Mouse (Mus musculus): ENCODE results near the gene Bivm. TPM values are rescaled to one million over a fixed set of nuclear protein-coding genes. Genes with fewer than 3 reads are reported as not detected.
A peak's percentile ranks its signal among the peaks of the same experiment; 100 is the strongest.

Gene Bivm
- polyA plus RNA-seq, 1 experiment from 2014 or later: 36.2 TPM

GRCm38 (mm10) chr1:44122256-44122655 is 3.5 kb downstream of the Bivm start:
- H3K9ac ChIP-seq (replicated peaks; ENCODE audit: low read length): no peak overlapping the region
- no peak overlapping the region for H3K4me2 ChIP-seq (ENCODE audit: low read depth, low read length)
- WGBS: 85% methylated on average over 3 of the region's 3 CpGs
- DNase-seq (ENCODE audit: low spot score): no peak
- no peak for ATAC-seq (replicated peaks; ENCODE audit: insufficient number of reproducible peaks, low FRiP score, low TSS enrichment, low read depth)
- no peaks in the 10 kb centered on the region for H3K27me3 ChIP-seq (ENCODE audit: control insufficient read depth, insufficient read depth, low read length)
- no peak overlapping the region for H3K4me3 ChIP-seq (ENCODE audit: low read depth, low read length)
- no peaks in the 10 kb centered on the region for H3K9me3 ChIP-seq (replicated peaks; ENCODE audit: control insufficient read depth, low read length)
- H3K36me3 ChIP-seq (replicated peaks; ENCODE audit: control insufficient read depth, insufficient read depth, low read depth, low read length): no peaks in the 10 kb centered on the region
- no peak overlapping the region for H3K27ac ChIP-seq (replicated peaks; ENCODE audit: low read depth, low read length)
- H3K4me1 ChIP-seq (ENCODE audit: control insufficient read depth, insufficient read depth, low read length): no peaks in the 10 kb centered on the region

- WGBS: 93% methylated on average over 4 of the region's 4 CpGs
- Histone ChIP-seq H3K4me1 (ENCODE audit: control insufficient read depth, insufficient read depth, low read length) (no peaks in the 10 kb centered on the region), H3K4me2 (ENCODE audit: low read depth, low read length) (no peak overlapping the region), H3K4me3 (ENCODE audit: low read depth, low read length) (no peak overlapping the region), H3K27me3 (ENCODE audit: control insufficient read depth, insufficient read depth, low read length) (no peaks in the 10 kb centered on the region), H3K9ac (replicated peaks; ENCODE audit: low read length) (no peak overlapping the region), H3K27ac (replicated peaks; ENCODE audit: low read depth, low read length) (no peak overlapping the region), H3K36me3 (replicated peaks; ENCODE audit: control insufficient read depth, insufficient read depth, low read depth, low read length) (no peaks in the 10 kb centered on the region; the same call in 1 of the 2 replicates), H3K9me3 (replicated peaks; ENCODE audit: control insufficient read depth, low read length) (no peaks in the 10 kb centered on the region)
- ATAC-seq (replicated peaks; ENCODE audit: insufficient number of reproducible peaks, low FRiP score, low TSS enrichment, low read depth) (no peak), DNase-seq (ENCODE audit: low spot score) (no peak)
These were observed 6.8 kb downstream of the Bivm start for GRCm38 (mm10) chr1:44125590-44125989.

GRCm38 (mm10) chr1:44129929-44130581 is 11.3 kb downstream of the Bivm start:
- 92% methylated on average over 4 of the region's 4 CpGs for WGBS
- Histone ChIP-seq H3K9me3 (replicated peaks; ENCODE audit: control insufficient read depth, low read length) (no peaks in the 10 kb centered on the region), H3K27me3 (ENCODE audit: control insufficient read depth, insufficient read depth, low read length) (no peaks in the 10 kb centered on the region), H3K4me3 (ENCODE audit: low read depth, low read length) (no peak overlapping the region), H3K4me2 (ENCODE audit: low read depth, low read length) (no peak overlapping the region), H3K36me3 (replicated peaks; ENCODE audit: control insufficient read depth, insufficient read depth, low read depth, low read length) (no peaks in the 10 kb centered on the region; the same call in 1 of the 2 replicates), H3K27ac (replicated peaks; ENCODE audit: low read depth, low read length) (no peak overlapping the region), H3K4me1 (ENCODE audit: control insufficient read depth, insufficient read depth, low read length) (no peaks in the 10 kb centered on the region), H3K9ac (replicated peaks; ENCODE audit: low read length) (no peak overlapping the region)
- DNase-seq (ENCODE audit: low spot score): no peak
- no peak for ATAC-seq (replicated peaks; ENCODE audit: insufficient number of reproducible peaks, low FRiP score, low TSS enrichment, low read depth)

DNA sequence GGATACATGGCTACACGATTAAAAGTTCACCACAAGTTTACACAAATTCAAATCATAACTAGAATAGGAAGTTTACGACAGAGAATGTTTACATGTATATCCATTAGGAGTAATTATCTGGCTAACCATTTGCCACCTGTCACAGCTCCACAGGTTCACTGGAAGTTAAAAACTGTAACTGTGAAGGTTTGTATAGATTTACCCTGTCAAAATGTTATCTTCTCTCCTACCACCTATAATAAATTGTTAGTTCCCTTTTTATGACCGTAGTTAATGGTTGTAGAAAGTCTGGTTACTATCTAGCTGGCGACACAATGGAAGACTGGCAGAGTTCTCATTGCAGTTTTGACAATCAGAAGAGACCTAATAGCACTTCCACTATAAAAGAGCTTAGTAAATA is 21.5 kb downstream of the Bivm start:
- no peak for ATAC-seq (replicated peaks; ENCODE audit: insufficient number of reproducible peaks, low FRiP score, low TSS enrichment, low read depth)
- H3K36me3 ChIP-seq (replicated peaks; ENCODE audit: control insufficient read depth, insufficient read depth, low read depth, low read length): peaks cover 2% of the 10 kb centered on the region; the same call in 1 of the 2 replicates
- WGBS: 84% methylated on average over 4 of the region's 4 CpGs

GRCm38 (mm10) chr1:44142747-44143146 is 24.0 kb downstream of the Bivm start:
- Histone ChIP-seq H3K27ac (replicated peaks; ENCODE audit: low read depth, low read length) (no peak overlapping the region), H3K4me1 (ENCODE audit: control insufficient read depth, insufficient read depth, low read length) (no peaks in the 10 kb centered on the region), H3K36me3 (replicated peaks; ENCODE audit: control insufficient read depth, insufficient read depth, low read depth, low read length) (peaks cover 2% of the 10 kb centered on the region; the same call in 1 of the 2 replicates), H3K27me3 (ENCODE audit: control insufficient read depth, insufficient read depth, low read length) (no peaks in the 10 kb centered on the region), H3K9me3 (replicated peaks; ENCODE audit: control insufficient read depth, low read length) (no peaks in the 10 kb centered on the region), H3K4me2 (ENCODE audit: low read depth, low read length) (no peak overlapping the region), H3K9ac (replicated peaks; ENCODE audit: low read length) (no peak overlapping the region), H3K4me3 (ENCODE audit: low read depth, low read length) (no peak overlapping the region)
- no peak for ATAC-seq (replicated peaks; ENCODE audit: insufficient number of reproducible peaks, low FRiP score, low TSS enrichment, low read depth)
- 90% methylated on average over 5 of the region's 5 CpGs for WGBS
- DNase-seq (ENCODE audit: low spot score): no peak

More for the DNA sequence above, 21.5 kb downstream of the Bivm start:
- no peak overlapping the region for H3K4me3 ChIP-seq (ENCODE audit: low read depth, low read length)
- H3K27ac ChIP-seq (replicated peaks; ENCODE audit: low read depth, low read length): no peak overlapping the region
- no peak overlapping the region for H3K9ac ChIP-seq (replicated peaks; ENCODE audit: low read length)
- H3K27me3 ChIP-seq (ENCODE audit: control insufficient read depth, insufficient read depth, low read length): no peaks in the 10 kb centered on the region
- no peaks in the 10 kb centered on the region for H3K9me3 ChIP-seq (replicated peaks; ENCODE audit: control insufficient read depth, low read length)
- H3K4me2 ChIP-seq (ENCODE audit: low read depth, low read length): no peak overlapping the region
- DNase-seq (ENCODE audit: low spot score): no peak
- no peaks in the 10 kb centered on the region for H3K4me1 ChIP-seq (ENCODE audit: control insufficient read depth, insufficient read depth, low read length)

- H3K27ac ChIP-seq (replicated peaks; ENCODE audit: low read depth, low read length): peak within 1 kb of the TSS; percentile 91
- H3K4me1 ChIP-seq (ENCODE audit: control insufficient read depth, insufficient read depth, low read length): no peaks in the 10 kb centered on the region
- no peaks in the 10 kb centered on the region for H3K36me3 ChIP-seq (replicated peaks; ENCODE audit: control insufficient read depth, insufficient read depth, low read depth, low read length)
- peak within 1 kb of the TSS; percentile 83 for H3K4me3 ChIP-seq (ENCODE audit: low read depth, low read length)
- H3K9ac ChIP-seq (replicated peaks; ENCODE audit: low read length): peak within 1 kb of the TSS; percentile 93
- under 1% methylated on average over 66 of the region's 66 CpGs for WGBS
- H3K4me2 ChIP-seq (ENCODE audit: low read depth, low read length): peak within 1 kb of the TSS; percentile 59
- no peaks in the 10 kb centered on the region for H3K27me3 ChIP-seq (ENCODE audit: control insufficient read depth, insufficient read depth, low read length)
- H3K9me3 ChIP-seq (replicated peaks; ENCODE audit: control insufficient read depth, low read length): no peaks in the 10 kb centered on the region
- ATAC-seq (replicated peaks; ENCODE audit: insufficient number of reproducible peaks, low FRiP score, low TSS enrichment, low read depth) (peak; percentile 97), DNase-seq (ENCODE audit: low spot score) (peak; percentile 94)
These were observed 29.0 kb downstream of the Bivm start, which contains the start of gene Ercc5 for GRCm38 (mm10) chr1:44147563-44148381. Gene Ercc5 (plus strand): TSS chr1:44147744.

- Histone ChIP-seq H3K4me3 (ENCODE audit: low read depth, low read length) (peak overlapping the region; percentile 83), H3K4me2 (ENCODE audit: low read depth, low read length) (peak overlapping the region; percentile 59), H3K4me1 (ENCODE audit: control insufficient read depth, insufficient read depth, low read length) (no peaks in the 10 kb centered on the region), H3K9me3 (replicated peaks; ENCODE audit: control insufficient read depth, low read length) (no peaks in the 10 kb centered on the region), H3K36me3 (replicated peaks; ENCODE audit: control insufficient read depth, insufficient read depth, low read depth, low read length) (no peaks in the 10 kb centered on the region), H3K27me3 (ENCODE audit: control insufficient read depth, insufficient read depth, low read length) (no peaks in the 10 kb centered on the region), H3K27ac (replicated peaks; ENCODE audit: low read depth, low read length) (no peak overlapping the region), H3K9ac (replicated peaks; ENCODE audit: low read length) (no peak overlapping the region; the same call in 1 of the 2 replicates)
- DNase-seq (ENCODE audit: low spot score) (peak; percentile 50), ATAC-seq (replicated peaks; ENCODE audit: insufficient number of reproducible peaks, low FRiP score, low TSS enrichment, low read depth) (no peak)
- 40% methylated on average over 6 of the region's 6 CpGs for WGBS
These were observed 29.9 kb downstream of the Bivm start for GRCm38 (mm10) chr1:44148706-44149105.

DNA sequence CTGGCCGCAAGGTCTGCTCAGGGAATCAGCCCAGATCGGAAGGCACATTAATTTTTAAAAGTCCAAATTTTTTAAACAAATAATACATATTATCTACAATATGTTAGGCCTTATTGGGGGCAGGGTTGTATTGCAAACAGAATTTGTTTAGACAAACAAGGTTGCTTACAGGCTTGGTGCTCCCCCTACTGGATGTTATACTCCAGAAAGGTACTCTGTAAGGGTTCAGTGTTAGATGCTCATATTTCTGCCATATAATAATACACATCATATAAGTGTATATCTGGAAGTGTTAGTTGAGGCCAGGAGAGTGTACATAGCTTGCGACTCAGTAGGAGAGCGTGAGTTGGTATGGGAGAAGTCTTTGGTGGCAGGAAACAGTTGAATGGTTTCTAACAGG is 36.5 kb downstream of the Bivm start:
- H3K4me1 ChIP-seq (ENCODE audit: control insufficient read depth, insufficient read depth, low read length): no peaks in the 10 kb centered on the region
- WGBS: 92% methylated on average over 4 of the region's 4 CpGs
- no peaks in the 10 kb centered on the region for H3K36me3 ChIP-seq (replicated peaks; ENCODE audit: control insufficient read depth, insufficient read depth, low read depth, low read length)
- no peaks in the 10 kb centered on the region for H3K27me3 ChIP-seq (ENCODE audit: control insufficient read depth, insufficient read depth, low read length)
- no peaks in the 10 kb centered on the region for H3K9me3 ChIP-seq (replicated peaks; ENCODE audit: control insufficient read depth, low read length)
- H3K4me2 ChIP-seq (ENCODE audit: low read depth, low read length): no peak overlapping the region
- H3K27ac ChIP-seq (replicated peaks; ENCODE audit: low read depth, low read length): no peak overlapping the region
- H3K9ac ChIP-seq (replicated peaks; ENCODE audit: low read length): no peak overlapping the region
- H3K4me3 ChIP-seq (ENCODE audit: low read depth, low read length): no peak overlapping the region
- ATAC-seq (replicated peaks; ENCODE audit: insufficient number of reproducible peaks, low FRiP score, low TSS enrichment, low read depth) (0 out of 2 replicates have a peak, but pooled peaks have one; percentile 3), DNase-seq (ENCODE audit: low spot score) (no peak)
